Mouse (Mus musculus): ENCODE data around the gene Prop1.

Prop1 gene

DNA sequence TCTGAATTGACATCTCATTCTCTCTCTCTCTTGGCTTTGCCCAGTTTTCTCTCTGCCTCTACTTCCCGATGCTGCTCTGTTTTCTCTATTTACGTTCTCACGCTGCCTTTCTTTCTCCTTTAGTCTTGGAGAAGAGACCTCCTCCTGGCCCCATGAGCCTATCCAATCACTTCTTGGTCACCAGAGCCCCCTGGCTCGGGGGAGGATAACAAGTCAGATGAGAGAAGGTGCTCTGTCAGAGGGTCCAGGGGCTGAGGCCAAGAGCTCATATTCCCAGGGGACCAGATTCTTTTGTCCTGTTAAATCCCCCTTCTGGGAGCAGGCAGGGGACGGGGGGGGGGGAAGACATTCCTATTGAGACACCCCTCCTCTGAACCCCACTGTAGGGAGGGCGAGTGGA lies at the start of gene Prop1:
Prop1 (minus strand) TSS at position 101 of the 400 bp plus-strand sequence.
- DNase-seq = no peak

DNA sequence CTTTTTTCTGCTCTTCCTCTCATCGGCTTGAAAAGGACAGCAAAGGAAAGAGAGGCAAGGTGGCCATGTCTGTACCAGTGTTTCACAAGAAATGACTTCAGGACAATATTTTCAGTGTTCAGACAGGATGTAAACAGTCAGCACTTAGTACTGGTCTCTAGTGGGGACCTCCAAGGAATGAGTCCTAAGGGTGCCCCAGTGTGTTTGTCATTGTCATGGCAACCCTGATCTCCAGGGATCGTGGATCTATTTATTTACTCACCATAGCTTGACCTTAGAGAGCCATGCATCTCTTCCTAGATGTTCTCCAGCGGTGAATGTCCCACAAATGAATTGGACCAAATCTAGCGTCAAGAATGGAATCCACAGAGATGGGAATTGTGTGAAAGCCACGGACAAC lies 49.7 kb upstream of the Prop1 start, which contains the start of gene Olfr51:
Olfr51 (plus strand) TSS at position 301 of the 400 bp plus-strand sequence.
- no peak for DNase-seq

DNA sequence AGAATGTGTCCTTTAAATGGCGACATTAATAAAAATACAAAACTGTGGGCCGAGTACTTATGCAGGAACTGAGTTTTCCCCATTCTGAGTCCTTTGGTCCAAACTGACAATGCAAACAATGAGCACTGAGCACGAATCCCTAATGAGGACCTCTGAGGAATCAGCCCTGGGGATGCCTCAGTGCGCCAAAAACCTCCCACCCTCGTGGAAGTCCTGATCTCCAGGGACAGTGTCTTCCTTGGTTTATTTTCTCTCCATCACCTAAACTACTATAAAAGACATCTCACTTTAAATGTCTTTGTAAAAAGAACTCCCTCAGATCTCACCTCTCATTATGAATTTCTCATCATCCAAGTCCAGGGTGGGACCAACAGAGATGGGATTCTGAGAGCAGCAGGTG lies 28.1 kb upstream of the Prop1 start, which contains the start of gene Olfr1377:
Olfr1377 (plus strand) TSS at position 301 of the 400 bp plus-strand sequence.
- DNase-seq = no peak

DNA sequence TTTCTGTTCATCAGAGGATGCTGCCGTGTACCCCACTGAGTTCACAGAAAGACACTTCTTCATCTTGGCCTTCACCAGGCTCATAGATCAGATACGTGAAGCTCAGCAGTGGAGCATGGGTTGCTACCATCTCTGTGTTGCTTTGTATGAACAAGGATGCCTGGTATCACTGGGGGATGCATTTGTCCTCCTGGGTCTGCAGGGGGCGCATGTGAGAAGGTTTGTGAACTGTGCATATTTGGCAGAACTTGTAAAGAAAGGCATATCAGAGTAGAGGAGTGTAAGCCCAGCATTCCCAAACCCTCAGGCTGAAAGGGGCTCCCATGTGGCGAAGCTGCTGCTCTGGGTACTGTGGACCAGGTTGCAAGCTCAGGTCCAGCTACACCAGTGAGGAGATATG lies 23.7 kb upstream of the Prop1 start:
- DNase-seq = peak; percentile 8

DNA sequence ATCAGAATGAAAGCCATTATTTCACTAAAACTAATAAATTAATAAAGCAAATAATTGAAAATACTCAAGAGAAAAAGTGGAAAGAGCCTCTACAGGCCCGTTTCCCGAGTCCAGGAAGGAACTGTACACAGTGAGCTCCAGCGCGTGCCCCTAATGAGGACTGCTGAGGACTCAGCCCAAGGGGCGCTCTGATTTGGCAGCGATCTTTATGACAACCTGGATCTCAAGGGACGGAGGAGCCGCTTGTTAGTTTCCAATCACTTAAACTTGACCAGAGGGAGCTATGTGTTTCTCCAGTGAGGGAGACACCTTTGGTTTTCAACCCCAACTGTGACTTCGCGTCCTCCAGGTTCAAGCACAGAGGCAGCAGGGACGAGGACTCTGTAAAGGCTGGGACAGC lies 12.7 kb upstream of the Prop1 start, which contains the start of gene Olfr1378:
Olfr1378 (plus strand) TSS at position 301 of the 400 bp plus-strand sequence.
- DNase-seq = no peak

DNA sequence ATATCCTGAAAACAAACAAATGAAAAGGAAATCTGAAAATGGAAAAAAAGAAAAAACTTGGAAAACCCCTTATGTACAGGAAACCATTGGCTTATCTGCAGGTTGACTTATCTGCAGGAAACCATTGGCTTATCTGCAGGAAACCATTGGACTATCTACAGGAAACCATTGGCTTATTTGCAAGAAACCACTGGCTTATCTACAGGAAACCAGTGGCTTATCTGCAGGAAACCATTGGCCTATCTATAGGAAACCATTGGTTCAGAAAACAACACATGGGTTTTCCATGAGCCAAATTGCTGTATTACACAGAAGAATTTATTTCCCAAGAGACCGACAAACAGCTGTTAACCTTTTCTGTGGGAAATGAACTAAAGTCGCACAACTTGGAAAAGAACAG lies 11.3 kb upstream of the Prop1 start:
- DNase-seq = no peak

DNA sequence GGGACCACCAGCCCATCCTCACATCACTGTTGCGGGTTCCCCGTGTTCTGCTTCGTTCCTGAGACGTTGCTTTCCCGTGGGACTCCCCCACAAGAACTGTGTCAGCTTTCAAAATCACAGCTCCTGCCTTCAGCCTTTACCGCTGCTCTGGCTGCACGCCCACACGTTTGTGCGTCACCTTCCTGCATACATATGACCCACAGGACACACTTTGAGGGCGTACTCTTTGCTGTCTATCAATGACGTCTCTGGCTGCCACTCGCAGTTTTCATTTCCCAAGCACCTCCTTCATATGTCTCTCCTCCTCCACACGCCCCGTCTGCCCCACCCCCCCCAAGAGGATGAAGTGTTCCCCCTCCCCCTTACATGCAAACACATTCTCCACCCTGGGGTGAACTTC lies 1.3 kb downstream of the Prop1 start:
- DNase-seq = no peak

DNA sequence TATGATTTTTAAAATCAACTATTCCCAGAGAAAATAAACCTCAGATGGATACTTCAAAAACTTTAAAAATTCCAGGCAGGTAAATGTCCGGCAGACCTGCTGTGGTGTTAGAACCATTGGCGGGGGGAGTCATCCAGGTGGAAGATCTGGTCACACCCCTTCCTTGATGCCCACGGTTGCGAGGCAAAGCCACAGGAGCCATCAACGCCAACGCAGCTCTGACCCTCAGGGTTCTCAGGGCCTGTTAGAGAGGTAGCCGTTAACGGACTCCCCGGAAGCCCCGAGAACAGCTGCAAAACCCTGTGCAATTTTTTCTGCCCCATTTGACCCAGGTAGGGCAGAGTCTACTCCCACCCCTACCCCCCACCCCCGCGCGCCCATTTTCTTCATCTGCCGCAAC lies 10.1 kb downstream of the Prop1 start, which contains the start of gene 4933414I15Rik:
4933414I15Rik (minus strand) TSS at position 260 of the 400 bp plus-strand sequence.
- no peak for DNase-seq

DNA sequence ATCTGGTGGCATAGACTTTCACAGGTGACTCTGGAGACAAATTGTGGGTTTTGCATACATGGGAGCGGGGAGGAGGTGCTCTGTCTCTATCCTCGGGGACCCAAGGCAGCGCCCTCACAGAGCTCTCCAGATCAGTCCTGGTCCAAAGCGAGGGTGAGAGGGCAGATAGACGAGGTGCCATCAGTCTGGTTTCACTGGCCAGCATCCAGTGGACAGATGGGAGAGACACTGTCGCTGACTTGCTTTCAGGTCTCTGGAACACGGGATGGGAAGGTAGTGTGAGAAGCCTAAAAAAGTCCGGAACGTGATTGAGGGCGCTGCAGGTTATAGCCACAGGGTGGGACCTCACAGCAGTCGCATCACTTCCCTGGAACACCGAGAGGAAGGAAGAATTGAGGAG lies 11.2 kb downstream of the Prop1 start:
- peak in 1 of 2 experiments; percentile 53 for DNase-seq

DNA sequence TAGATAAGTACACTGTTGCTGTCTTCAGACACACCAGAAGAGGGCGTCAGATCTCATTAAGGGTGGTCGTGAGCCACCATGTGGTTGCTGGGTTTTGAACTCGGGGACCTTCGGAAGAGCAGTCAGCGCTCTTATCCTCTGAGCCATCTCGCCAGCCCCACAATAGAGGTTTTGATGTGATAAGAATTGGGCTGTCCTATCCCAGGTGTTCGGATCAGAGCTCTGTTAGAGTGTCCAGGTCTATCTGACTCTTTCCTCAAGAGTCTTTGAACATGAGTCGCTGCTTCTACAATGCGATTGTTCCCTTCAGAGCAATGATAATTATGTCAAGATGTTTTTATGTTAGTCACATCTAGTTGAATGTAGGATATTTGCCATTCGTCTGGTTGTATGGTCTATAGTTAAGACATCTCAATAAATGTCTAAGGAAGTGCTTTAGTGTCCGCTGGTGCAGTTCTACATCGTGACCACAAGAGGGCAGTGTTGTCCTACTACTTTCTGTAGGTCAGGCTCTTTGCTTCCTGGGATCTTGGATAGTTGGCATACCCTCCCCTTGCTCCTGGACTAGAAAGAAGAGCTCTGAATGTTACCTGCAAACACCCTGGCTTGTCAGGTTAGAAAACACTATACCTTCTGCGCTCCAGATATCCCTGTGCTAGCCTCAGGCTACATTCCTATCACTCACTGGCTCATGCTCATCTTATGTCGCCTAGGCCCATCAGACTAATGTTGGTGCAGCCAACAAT lies 13.8 kb downstream of the Prop1 start:
- DNase-seq = peak; percentile 26 to 56

DNA sequence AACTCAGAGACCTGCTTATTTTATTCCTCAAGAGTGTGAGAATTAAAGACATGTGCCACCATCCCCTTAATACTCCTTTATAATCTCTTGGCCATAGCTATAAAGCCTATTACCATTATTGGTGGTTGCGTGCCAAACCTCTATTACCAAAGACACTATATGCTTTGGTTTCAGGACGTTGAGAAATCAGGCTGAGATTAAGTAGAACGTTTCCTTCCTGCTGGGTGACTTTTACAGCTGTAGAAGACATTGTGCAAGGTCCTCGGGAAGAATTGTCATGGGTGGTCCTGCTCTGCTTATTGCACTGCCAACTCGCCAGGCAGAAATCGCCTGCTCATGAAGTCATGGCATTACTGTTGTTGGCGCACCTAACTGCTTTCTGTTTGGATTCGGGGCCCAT lies 15.1 kb downstream of the Prop1 start:
- no peak for DNase-seq

DNA sequence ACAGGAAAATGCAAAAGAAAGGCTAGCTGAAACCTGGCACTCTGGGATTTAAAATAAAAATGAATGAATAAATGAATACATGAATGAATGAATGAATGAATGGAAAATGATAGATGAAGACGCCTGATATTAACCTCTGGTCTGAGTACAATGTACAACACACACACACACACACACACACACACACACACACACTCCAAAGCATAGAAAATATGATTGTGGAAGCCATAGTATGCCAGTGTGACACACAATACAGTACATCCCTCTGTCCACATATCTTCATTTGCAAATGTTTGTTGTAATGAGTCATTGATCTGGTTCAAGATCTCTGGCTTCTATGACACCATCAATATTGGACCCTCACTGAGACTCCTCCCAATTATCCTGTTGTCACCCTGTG lies 21.5 kb downstream of the Prop1 start:
- no peak for DNase-seq

DNA sequence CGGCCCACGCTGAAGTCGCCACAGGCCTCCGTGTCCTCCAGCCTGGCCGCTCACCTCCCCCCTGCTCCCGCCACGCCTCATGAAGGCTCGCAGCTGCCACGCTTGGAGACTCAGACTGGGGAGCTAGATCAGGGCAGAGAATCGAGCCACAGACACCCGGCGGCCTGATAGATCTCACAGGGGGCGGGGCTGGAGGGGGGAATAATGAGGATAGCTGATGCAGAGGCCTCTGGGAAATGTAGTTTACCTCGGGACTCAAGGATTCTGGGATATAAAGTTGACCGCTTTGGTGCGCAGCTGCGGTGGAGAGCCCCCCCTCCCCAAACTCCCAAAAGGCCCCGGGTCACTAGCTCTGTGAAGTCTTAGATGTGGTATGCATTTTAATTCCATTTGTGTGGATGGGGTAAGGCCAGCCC lies 22.1 kb downstream of the Prop1 start, which contains the start of gene Zfp354b:
Zfp354b (minus strand) TSS at position 183 of the 416 bp plus-strand sequence.
- DNase-seq = peak; percentile 86 to 93

DNA sequence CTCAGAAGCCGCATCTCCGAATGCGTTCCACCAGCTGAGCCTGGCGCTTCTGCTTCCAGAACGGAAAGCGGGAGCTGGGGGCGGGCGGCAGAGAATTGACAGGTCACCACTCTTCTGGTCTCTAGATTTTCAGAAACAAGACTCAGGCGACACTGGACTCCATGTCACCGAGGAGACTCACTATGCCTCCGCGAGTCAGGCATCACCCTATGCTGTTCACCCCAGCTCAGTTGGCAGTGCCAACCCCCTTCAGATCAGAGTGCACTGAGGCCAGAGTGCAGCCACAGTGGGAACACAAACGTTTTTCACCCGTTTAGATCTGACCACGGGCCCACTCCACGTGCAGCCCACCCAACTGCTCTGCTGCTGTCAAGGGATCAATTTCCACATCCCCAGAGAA lies 22.5 kb downstream of the Prop1 start:
- no peak for DNase-seq

DNA sequence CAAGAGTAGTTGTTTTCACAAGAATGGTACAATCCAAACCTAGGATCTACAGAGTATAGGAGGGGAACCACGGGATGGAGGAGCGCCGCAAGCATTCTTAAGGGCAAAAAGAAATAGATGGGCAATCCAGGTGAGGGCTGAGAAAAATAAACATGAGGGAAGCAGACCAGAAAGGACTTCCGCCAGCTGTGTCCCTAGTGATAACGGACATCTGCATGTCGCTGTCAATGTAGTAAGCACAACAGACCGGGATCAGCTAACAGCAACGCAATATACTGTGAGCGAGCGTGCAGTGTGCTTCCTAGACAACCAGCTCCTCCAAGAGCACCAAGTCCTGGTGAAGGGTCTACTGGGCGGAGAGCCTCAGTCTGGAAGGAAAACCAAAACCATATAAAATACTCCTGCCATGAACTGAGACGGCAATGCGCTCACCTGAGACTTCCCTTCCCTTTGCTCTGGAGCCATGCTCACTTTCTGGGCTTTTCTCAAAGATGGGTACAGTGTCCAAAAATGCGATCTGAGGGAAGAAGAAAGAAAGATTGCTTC lies 23.0 kb downstream of the Prop1 start:
- peak in 1 of 2 experiments; percentile 12 for DNase-seq

DNA sequence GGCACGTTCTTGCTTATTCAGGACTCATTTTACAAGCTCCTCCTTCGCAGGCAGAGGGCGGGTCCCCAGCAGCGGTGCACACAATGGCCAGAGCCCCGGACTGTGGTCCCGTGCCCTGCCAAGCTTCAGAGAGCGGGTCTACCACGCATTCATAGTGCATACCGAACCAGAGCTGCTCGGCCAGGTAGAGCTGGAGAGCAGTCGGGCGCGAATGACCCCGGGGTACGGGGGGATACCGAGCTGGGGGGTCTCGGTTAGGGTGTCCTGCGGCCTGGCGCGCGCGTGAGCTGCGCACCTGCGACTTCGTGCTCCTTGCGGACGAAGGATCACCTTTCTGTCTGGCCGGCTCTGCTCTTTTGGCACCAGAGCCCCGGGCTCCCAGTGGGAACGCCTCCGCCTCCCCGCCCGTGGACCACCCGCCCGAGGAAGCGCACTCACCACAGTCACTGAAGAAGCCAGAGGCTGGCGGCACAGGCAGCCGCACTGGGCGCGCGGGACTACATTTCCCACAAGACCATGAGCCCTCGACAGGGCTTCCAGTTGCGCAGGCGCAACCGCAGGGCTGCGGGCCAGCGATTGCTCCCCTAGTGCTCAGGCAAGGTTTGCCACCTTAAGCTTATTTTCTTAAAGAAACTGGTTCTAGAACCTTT lies 37.8 kb downstream of the Prop1 start, which contains the start of gene Zfp2:
Zfp2 (minus strand) TSS at position 495 of the 650 bp plus-strand sequence.
- peak; percentile 91 to 95 for DNase-seq

DNA sequence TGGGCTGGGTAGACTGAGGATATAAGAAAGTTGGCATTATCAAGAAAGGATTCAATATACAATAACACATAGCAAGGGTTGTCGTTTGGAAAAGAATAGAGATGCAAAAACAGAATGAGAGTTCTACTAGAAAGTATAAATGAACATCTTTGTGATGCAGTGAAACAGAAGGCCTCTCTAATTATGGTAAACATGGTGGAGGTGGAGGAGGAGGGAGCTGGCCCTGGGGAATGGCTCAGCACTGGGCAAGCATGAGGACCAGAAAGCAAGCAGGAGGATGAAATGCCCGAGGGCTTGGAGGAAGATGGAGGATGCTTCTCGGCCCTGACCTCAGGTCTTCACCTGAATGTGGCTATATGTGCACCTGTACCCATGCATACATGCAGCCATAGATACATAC lies 39.1 kb downstream of the Prop1 start:
- DNase-seq = no peak

DNA sequence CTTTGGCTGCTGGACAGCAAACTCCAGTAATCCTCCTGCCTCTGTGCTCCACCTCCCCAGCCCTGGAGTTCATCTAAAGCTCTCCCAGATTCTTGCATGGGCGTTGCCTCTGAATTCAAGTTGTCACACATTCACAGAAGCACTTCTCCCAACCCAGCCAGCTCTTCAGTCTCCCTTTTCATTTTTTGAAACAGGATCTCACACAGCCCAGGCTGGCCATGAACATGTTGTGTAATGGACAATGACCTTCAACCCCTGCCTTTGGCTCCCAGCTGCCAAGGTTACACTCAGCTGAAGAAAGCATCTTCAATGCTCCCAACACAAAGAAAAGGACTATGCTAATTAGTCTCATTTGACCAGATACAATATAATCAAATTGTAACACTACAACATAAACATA lies 40.3 kb downstream of the Prop1 start:
- DNase-seq = no peak

DNA sequence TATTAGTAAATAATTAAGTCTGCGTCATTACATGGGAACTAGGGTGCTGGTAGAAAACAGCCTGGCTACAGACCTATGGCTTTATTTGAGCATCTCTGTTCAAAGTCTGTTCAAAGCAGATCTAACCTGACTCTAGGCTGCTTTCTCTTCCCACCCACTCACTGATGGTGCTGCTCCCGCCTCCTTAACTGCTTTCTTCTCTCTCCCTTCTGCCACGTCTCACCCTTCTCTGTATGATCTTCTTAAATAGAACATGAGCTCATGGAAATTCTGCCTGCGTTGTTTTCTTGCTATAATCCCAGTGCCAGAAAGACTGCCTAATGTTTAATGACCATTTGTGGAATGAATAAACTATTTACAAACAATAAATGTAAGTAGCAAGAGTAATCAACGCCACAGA lies 45.4 kb downstream of the Prop1 start:
- DNase-seq = no peak

Measured in cerebellum, postnatal 25 days (tissue).